Mouse (Mus musculus) olfactory bulb, adult 2 months (tissue): ENCODE results near the gene Cideb.

Source experiments
- CTCF ChIP-seq: fragments of 200-500 bp; IDR thresholded peaks from 2 replicates; pipeline ENCODE4 v1.5.1; 2012; ENCODE audit warnings: low read depth, mild to moderate bottlenecking, low read length, moderate library complexity; ENCODE audit not compliant: insufficient read depth
- POLR2A ChIP-seq: fragments of 200-500 bp; IDR thresholded peaks from 2 replicates; pipeline ENCODE4 v1.6.1; 2012; ENCODE audit warnings: mild to moderate bottlenecking, low read depth, low read length, moderate library complexity; ENCODE audit not compliant: insufficient read depth

DNA sequence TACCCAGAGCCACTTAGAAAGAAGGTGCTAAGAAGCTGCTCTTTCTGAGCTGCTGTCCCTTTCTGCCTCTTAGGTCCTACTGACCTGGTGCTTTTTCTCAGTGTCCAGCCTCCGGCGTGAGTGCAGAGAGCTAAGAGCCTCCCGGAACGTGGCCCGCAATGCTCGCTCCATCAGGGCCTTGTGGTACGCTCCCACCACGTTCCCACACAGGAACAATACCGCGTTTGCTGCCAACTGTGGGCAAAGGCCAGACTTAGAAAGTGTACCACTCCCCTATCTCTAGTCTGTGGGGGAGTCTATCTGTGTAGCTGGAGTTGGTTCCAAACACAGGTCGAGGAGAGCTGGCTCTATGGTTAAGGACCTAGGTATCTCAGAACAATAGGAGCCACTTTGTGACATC, 22.5 kb upstream of the Cideb start:
- TF ChIP-seq POLR2A = no peak
- TF ChIP-seq CTCF = no peak
